Mouse (Mus musculus): ENCODE data around the gene Galns. TPM values are rescaled to one million over a fixed set of nuclear protein-coding genes. Genes with fewer than 3 reads are reported as not detected.
A peak's percentile ranks its signal among the peaks of the same experiment; 100 is the strongest.

Gene Galns
- polyA plus RNA-seq, 1 experiment from 2014 or later = 6.9 TPM

GRCm38 (mm10) chr8:122593240-122593639 lies 18.0 kb downstream of the Galns start:
- TF ChIP-seq EP300 (IDR thresholded peaks at IDR 0.05; ENCODE audit: low read depth) = no peak
- TF ChIP-seq CTCF (IDR thresholded peaks at IDR 0.05; ENCODE audit: low read depth) = no peak
- H3K36me3 ChIP-seq (replicated peaks; ENCODE audit: insufficient read depth, low read length) = peaks cover 20% of the 10 kb centered on the region
- H3K27me3 ChIP-seq (ENCODE audit: insufficient read depth, low read length) = no peaks in the 10 kb centered on the region
- H3K4me2 ChIP-seq (ENCODE audit: low read depth, low read length) = peak overlapping the region; percentile 29; the same call in 1 of the 2 replicates
- peak overlapping the region; percentile 69; the same call in 1 of the 2 replicates for H3K27ac ChIP-seq (ENCODE audit: low read depth)
- no peaks in the 10 kb centered on the region for H3K9me3 ChIP-seq (ENCODE audit: low read length)
- 51% methylated on average over 12 of the region's 12 CpGs for WGBS (ENCODE audit: insufficient replicate concordance)
- DNase-seq (peak; percentile 44), ATAC-seq (peak; percentile 53)
- H3K9ac ChIP-seq (replicated peaks) = no peak overlapping the region
- H3K4me3 ChIP-seq (ENCODE audit: low read depth, low read length) = no peak overlapping the region
- no peaks in the 10 kb centered on the region; the same call in 1 of the 2 replicates for H3K4me1 ChIP-seq (ENCODE audit: insufficient read depth)

GRCm38 (mm10) chr8:122586749-122587148 lies 24.5 kb downstream of the Galns start:
- Histone ChIP-seq H3K4me1 (ENCODE audit: insufficient read depth) (peaks cover 13% of the 10 kb centered on the region), H3K9ac (replicated peaks) (no peak overlapping the region), H3K4me3 (ENCODE audit: low read depth, low read length) (no peak overlapping the region), H3K4me2 (ENCODE audit: low read depth, low read length) (no peak overlapping the region), H3K9me3 (ENCODE audit: low read length) (no peaks in the 10 kb centered on the region), H3K27me3 (ENCODE audit: insufficient read depth, low read length) (no peaks in the 10 kb centered on the region), H3K27ac (ENCODE audit: low read depth) (no peak overlapping the region), H3K36me3 (replicated peaks; ENCODE audit: insufficient read depth, low read length) (peaks cover 6% of the 10 kb centered on the region)
- DNase-seq (no peak), ATAC-seq (no peak)
- TF ChIP-seq CTCF (IDR thresholded peaks at IDR 0.05; ENCODE audit: low read depth) (no peak), EP300 (IDR thresholded peaks at IDR 0.05; ENCODE audit: low read depth) (no peak)
- 70% methylated on average over 10 of the region's 10 CpGs for WGBS (ENCODE audit: insufficient replicate concordance)

- no peaks in the 10 kb centered on the region for H3K9me3 ChIP-seq (ENCODE audit: low read length)
- no peak overlapping the region for H3K9ac ChIP-seq (replicated peaks)
- ATAC-seq (no peak), DNase-seq (no peak)
- WGBS (ENCODE audit: insufficient replicate concordance) = 82% methylated on average over 7 of the region's 7 CpGs
- no peak for TF ChIP-seq CTCF (IDR thresholded peaks at IDR 0.05; ENCODE audit: low read depth)
- no peak for TF ChIP-seq EP300 (IDR thresholded peaks at IDR 0.05; ENCODE audit: low read depth)
- H3K27me3 ChIP-seq (ENCODE audit: insufficient read depth, low read length) = no peaks in the 10 kb centered on the region
- no peak overlapping the region for H3K27ac ChIP-seq (ENCODE audit: low read depth)
- peaks cover 13% of the 10 kb centered on the region for H3K4me1 ChIP-seq (ENCODE audit: insufficient read depth)
- peaks cover 6% of the 10 kb centered on the region; the same call in 1 of the 2 replicates for H3K36me3 ChIP-seq (replicated peaks; ENCODE audit: insufficient read depth, low read length)
- no peak overlapping the region for H3K4me2 ChIP-seq (ENCODE audit: low read depth, low read length)
- no peak overlapping the region for H3K4me3 ChIP-seq (ENCODE audit: low read depth, low read length)
Observed at GRCm38 (mm10) chr8:122586171-122586570, 25.1 kb downstream of the Galns start.

- TF ChIP-seq EP300 (IDR thresholded peaks at IDR 0.05; ENCODE audit: low read depth) = no peak
- TF ChIP-seq CTCF (IDR thresholded peaks at IDR 0.05; ENCODE audit: low read depth) = no peak
- DNase-seq (no peak), ATAC-seq (peak; percentile 77)
- Histone ChIP-seq H3K9me3 (ENCODE audit: low read length) (no peaks in the 10 kb centered on the region), H3K36me3 (replicated peaks; ENCODE audit: insufficient read depth, low read length) (0 out of 2 replicates have a peak, but pooled peaks cover 3% of the 10 kb centered on the region), H3K27ac (ENCODE audit: low read depth) (peak overlapping the region; percentile 25; the same call in 1 of the 2 replicates), H3K27me3 (ENCODE audit: insufficient read depth, low read length) (no peaks in the 10 kb centered on the region), H3K9ac (replicated peaks) (no peak overlapping the region), H3K4me3 (ENCODE audit: low read depth, low read length) (no peak overlapping the region), H3K4me1 (ENCODE audit: insufficient read depth) (peaks cover 13% of the 10 kb centered on the region), H3K4me2 (ENCODE audit: low read depth, low read length) (0 out of 2 replicates have a peak overlapping the region, but pooled peaks have one; percentile 9)
- WGBS (ENCODE audit: insufficient replicate concordance) = 44% methylated on average over 14 of the region's 14 CpGs
Observed at GRCm38 (mm10) chr8:122585411-122585891, 25.8 kb downstream of the Galns start.

GRCm38 (mm10) chr8:122584981-122585380 lies 26.3 kb downstream of the Galns start:
- H3K9me3 ChIP-seq (ENCODE audit: low read length) = no peaks in the 10 kb centered on the region
- DNase-seq (no peak), ATAC-seq (no peak)
- WGBS (ENCODE audit: insufficient replicate concordance) = 88% methylated on average over 9 of the region's 9 CpGs
- TF ChIP-seq EP300 (IDR thresholded peaks at IDR 0.05; ENCODE audit: low read depth) = no peak
- no peak for TF ChIP-seq CTCF (IDR thresholded peaks at IDR 0.05; ENCODE audit: low read depth)
- H3K36me3 ChIP-seq (replicated peaks; ENCODE audit: insufficient read depth, low read length) = 0 out of 2 replicates have a peak, but pooled peaks cover 3% of the 10 kb centered on the region
- no peak overlapping the region for H3K4me3 ChIP-seq (ENCODE audit: low read depth, low read length)
- H3K4me2 ChIP-seq (ENCODE audit: low read depth, low read length) = no peak overlapping the region
- H3K4me1 ChIP-seq (ENCODE audit: insufficient read depth) = peaks cover 13% of the 10 kb centered on the region
- no peaks in the 10 kb centered on the region for H3K27me3 ChIP-seq (ENCODE audit: insufficient read depth, low read length)
- H3K9ac ChIP-seq (replicated peaks) = no peak overlapping the region
- no peak overlapping the region for H3K27ac ChIP-seq (ENCODE audit: low read depth)

GRCm38 (mm10) chr8:122580926-122581325 lies 30.3 kb downstream of the Galns start:
- TF ChIP-seq EP300 (IDR thresholded peaks at IDR 0.05; ENCODE audit: low read depth) (no peak), CTCF (IDR thresholded peaks at IDR 0.05; ENCODE audit: low read depth) (no peak)
- H3K36me3 ChIP-seq (replicated peaks; ENCODE audit: insufficient read depth, low read length) = no peaks in the 10 kb centered on the region
- peaks cover 14% of the 10 kb centered on the region for H3K4me1 ChIP-seq (ENCODE audit: insufficient read depth)
- ATAC-seq = no peak
- no peaks in the 10 kb centered on the region for H3K9me3 ChIP-seq (ENCODE audit: low read length)
- no peaks in the 10 kb centered on the region for H3K27me3 ChIP-seq (ENCODE audit: insufficient read depth, low read length)
- 78% methylated on average over 15 of the region's 15 CpGs for WGBS (ENCODE audit: insufficient replicate concordance)
- DNase-seq = no peak
- H3K4me3 ChIP-seq (ENCODE audit: low read depth, low read length) = no peak overlapping the region
- H3K9ac ChIP-seq (replicated peaks) = no peak overlapping the region
- H3K27ac ChIP-seq (ENCODE audit: low read depth) = no peak overlapping the region
- no peak overlapping the region for H3K4me2 ChIP-seq (ENCODE audit: low read depth, low read length)

Data from liver, postnatal 0 days (tissue).